ENCODE assay signal across 18 mouse cellular contexts in the genomic region with DNA sequence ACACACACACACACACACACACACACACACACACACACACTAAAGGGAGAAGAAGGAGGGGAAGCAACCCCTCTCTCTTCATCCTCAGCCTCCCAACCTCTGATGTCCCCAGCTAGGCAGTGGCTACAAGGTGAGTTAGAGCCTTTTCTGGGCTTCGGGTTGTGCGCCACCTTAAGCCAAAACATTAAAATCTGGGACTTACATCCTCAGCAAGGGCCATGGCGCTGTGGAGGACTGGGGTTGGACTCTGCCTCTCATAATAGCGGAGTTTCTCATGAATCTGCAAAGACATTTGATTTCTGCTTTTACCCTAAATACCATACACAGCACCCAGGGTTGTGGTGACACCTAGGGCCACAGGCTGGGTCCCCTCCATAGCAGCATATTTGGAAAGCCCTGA. TPM values are rescaled to one million over a fixed set of nuclear protein-coding genes. Genes with fewer than 3 reads are reported as not detected.
DNase-seq lines count a peak whose midpoint lies in the region; ATAC-seq and TF ChIP-seq lines count a peak whose summit lies in the region.
"Had no signal": no experiment of that assay in that cellular context is flagged by ENCODE, and none has a peak within 500 bp of the region (broad histone marks: within the 10 kb centered on the region; RNA-seq: fewer than 3 reads in every experiment).

No protein-coding gene starts in this region.

- no peak for DNase-seq in gastrocnemius, adult 2 months
- DNase-seq in gastrocnemius, adult 18-20 months (ENCODE audit: low spot score): no peak
- no peak for DNase-seq in forebrain, embryonic 11.5 days (ENCODE audit: low spot score)
- DNase-seq in hindbrain, postnatal 0 days (ENCODE audit: low spot score): no peak
- DNase-seq in gastrocnemius, postnatal 4 days (ENCODE audit: low spot score in 2 of 2): no peak
- DNase-seq in left cerebral cortex, postnatal 25 days (ENCODE audit: low spot score in 2 of 2): no peak
- no peak for DNase-seq in left cerebral cortex, adult 8-10 months (ENCODE audit: low spot score in 2 of 2)
- DNase-seq: adrenal gland, postnatal 25 days; gastrocnemius, postnatal 10 days; retina, postnatal 1 day had no signal

- H3K9me3 ChIP-seq in forebrain, embryonic 11.5 days (ENCODE audit: control insufficient read depth, low read length): no peaks in the 10 kb centered on the region
- no peaks in the 10 kb centered on the region for H3K9me3 ChIP-seq in hindbrain, postnatal 0 days (ENCODE audit: low read length)
- no peaks in the 10 kb centered on the region for H3K9me3 ChIP-seq in neural tube, embryonic 12.5 days
- H3K9me3 ChIP-seq: heart, embryonic 12.5 days had no signal

- peak overlapping the region; percentile 78 for H3K4me3 ChIP-seq in gastrocnemius, adult 2 months
- 0 out of 2 replicates have a peak overlapping the region, but pooled peaks have one; percentile 65 for H3K4me3 ChIP-seq in forebrain, embryonic 11.5 days (ENCODE audit: low read depth, low read length)
- H3K4me3 ChIP-seq in hindbrain, postnatal 0 days (ENCODE audit: low read length): peak overlapping the region; percentile 68; the same call in 1 of the 2 replicates
- peak overlapping the region; percentile 70; the same call in 1 of the 2 replicates for H3K4me3 ChIP-seq in neural tube, embryonic 12.5 days
- H3K4me3 ChIP-seq: erythroblast, embryonic 14.5 days; heart, embryonic 12.5 days had no signal

- peak overlapping the region; percentile 93 for H3K27ac ChIP-seq in gastrocnemius, adult 2 months
- no peak overlapping the region for H3K27ac ChIP-seq in forebrain, embryonic 11.5 days (ENCODE audit: low read depth, low read length)
- no peak overlapping the region for H3K27ac ChIP-seq in hindbrain, postnatal 0 days
- H3K27ac ChIP-seq in neural tube, embryonic 12.5 days: no peak overlapping the region
- H3K27ac ChIP-seq: kidney, postnatal 0 days had no signal

- peaks cover 11% of the 10 kb centered on the region for H3K4me1 ChIP-seq in forebrain, embryonic 11.5 days (replicated peaks; ENCODE audit: control insufficient read depth, insufficient read depth, low read length)
- H3K4me1 ChIP-seq in hindbrain, postnatal 0 days (ENCODE audit: insufficient read depth, low read length): peaks cover 4% of the 10 kb centered on the region; the same call in 1 of the 2 replicates
- peaks cover 45% of the 10 kb centered on the region for H3K4me1 ChIP-seq in neural tube, embryonic 12.5 days

- TF ChIP-seq CTCF in gastrocnemius, adult 2 months (IDR thresholded peaks at IDR 0.05): no peak
- no peak for TF ChIP-seq CTCF in hindbrain, postnatal 0 days (IDR thresholded peaks at IDR 0.05; ENCODE audit: low read depth)

- H3K9ac ChIP-seq in forebrain, embryonic 11.5 days (ENCODE audit: low read length): no peak overlapping the region
- no peak overlapping the region; the same call in 1 of the 2 replicates for H3K9ac ChIP-seq in hindbrain, postnatal 0 days (replicated peaks; ENCODE audit: low read length)
- H3K9ac ChIP-seq in neural tube, embryonic 12.5 days: peak overlapping the region; percentile 88; the same call in 1 of the 2 replicates
- H3K9ac ChIP-seq: heart, embryonic 12.5 days had no signal

- intact Hi-C loops in gastrocnemius, adult 2 months (cut with DNase I): no loop called here
- intact Hi-C loops in left cerebral cortex, postnatal 25 days (cut with DNase I): no loop called here

- 0 out of 2 replicates have a peak overlapping the region, but pooled peaks have one; percentile 84 for H3K4me2 ChIP-seq in forebrain, embryonic 11.5 days (ENCODE audit: low read depth, low read length, severe bottlenecking)
- peak overlapping the region; percentile 79 for H3K4me2 ChIP-seq in hindbrain, postnatal 0 days (ENCODE audit: low read depth, low read length)
- peak overlapping the region; percentile 83 for H3K4me2 ChIP-seq in neural tube, embryonic 12.5 days (replicated peaks)

- H3K36me3 ChIP-seq in forebrain, embryonic 11.5 days (ENCODE audit: control insufficient read depth, insufficient read depth, low read length): no peaks in the 10 kb centered on the region
- peaks cover 5% of the 10 kb centered on the region for H3K36me3 ChIP-seq in hindbrain, postnatal 0 days (ENCODE audit: insufficient read depth, low read length)
- peaks cover 25% of the 10 kb centered on the region for H3K36me3 ChIP-seq in neural tube, embryonic 12.5 days

- H3K27me3 ChIP-seq in forebrain, embryonic 11.5 days (ENCODE audit: control insufficient read depth, insufficient read depth, low read length): no peaks in the 10 kb centered on the region
- H3K27me3 ChIP-seq in hindbrain, postnatal 0 days (ENCODE audit: insufficient read depth, low read length): no peaks in the 10 kb centered on the region
- H3K27me3 ChIP-seq in neural tube, embryonic 12.5 days (replicated peaks): 0 out of 2 replicates have a peak, but pooled peaks cover 4% of the 10 kb centered on the region

- ATAC-seq in forebrain, embryonic 11.5 days (replicated peaks; ENCODE audit: low FRiP score): no peak
- no peak for ATAC-seq in hindbrain, postnatal 0 days
- ATAC-seq in neural tube, embryonic 12.5 days (ENCODE audit: low FRiP score, low read depth): no peak

- WGBS in forebrain, embryonic 11.5 days: 89% methylated on average over 4 of the region's 4 CpGs
- WGBS in hindbrain, postnatal 0 days: 83% methylated on average over 4 of the region's 4 CpGs
- 84% methylated on average over 4 of the region's 4 CpGs for WGBS in neural tube, embryonic 12.5 days

RNA-seq across cellular contexts. Expression of gene Mpp3, which starts 3.4 kb away (rescaled TPM):
- total RNA-seq in gastrocnemius, adult 2 months (2021): 10 to 100 TPM; 19.4 to 34.7 TPM
- 10 to 100 TPM; 15.7 to 24.5 TPM for total RNA-seq in gastrocnemius, adult 18-20 months (2021)
- polyA plus RNA-seq in forebrain, embryonic 11.5 days (2014; fragmentation: Nextera tagmentation; extraction: Ambion mirVana): 22.1 and 24.1 TPM in 2 replicates
- total RNA-seq in hindbrain, postnatal 0 days (2014; rRNA removed): 73.5 and 81.3 TPM in 2 replicates
- 53.8 and 54.1 TPM in 2 replicates for polyA plus RNA-seq in hindbrain, postnatal 0 days (2015; fragmentation: Nextera tagmentation; extraction: Ambion mirVana)
- polyA plus RNA-seq in neural tube, embryonic 12.5 days (2016; fragmentation: Nextera tagmentation; extraction: Ambion mirVana): 45.2 and 47.2 TPM in 2 replicates
- 10 to 100 TPM; 55.8 to 95.9 TPM for total RNA-seq in gastrocnemius, postnatal 4 days (2021)
- total RNA-seq in left cerebral cortex, postnatal 25 days (2021): 10 to 100 TPM; 71.2 to 72.9 TPM
- total RNA-seq in left cerebral cortex, adult 8-10 months (2022): 10 to 100 TPM; 73.8 to 85.2 (median 77.1) TPM
- polyA plus RNA-seq: erythroblast, embryonic 14.5 days had no signal

RNA-seq across cellular contexts. Expression of gene Cd300lg, which starts 16.4 kb away (rescaled TPM):
- 10 to 100 TPM; 17.6 to 18.9 TPM for total RNA-seq in gastrocnemius, adult 2 months (2021)
- total RNA-seq in gastrocnemius, adult 18-20 months (2021): 10 to 100 TPM; 16.1 to 19.0 TPM
- 0.20 and 0.37 TPM in 2 replicates for polyA plus RNA-seq in forebrain, embryonic 11.5 days (2014; fragmentation: Nextera tagmentation; extraction: Ambion mirVana)
- 0.05 and 0.29 TPM in 2 replicates for total RNA-seq in hindbrain, postnatal 0 days (2014; rRNA removed)
- 0.19 and 0.40 TPM in 2 replicates for polyA plus RNA-seq in hindbrain, postnatal 0 days (2015; fragmentation: Nextera tagmentation; extraction: Ambion mirVana)
- polyA plus RNA-seq in neural tube, embryonic 12.5 days (2016; fragmentation: Nextera tagmentation; extraction: Ambion mirVana): 0.46 and 0.49 TPM in 2 replicates
- total RNA-seq in gastrocnemius, postnatal 4 days (2021): 10 to 100 TPM; 12.8 to 13.2 TPM
- not detected for total RNA-seq in left cerebral cortex, postnatal 25 days (2021)
- total RNA-seq in left cerebral cortex, adult 8-10 months (2022): under 1 TPM in 3 of 4 experiments, not detected in 1; 0.15 to 0.18 (median 0.17) TPM
- total RNA-seq: ES-E14 had no signal
- polyA plus RNA-seq: erythroblast, embryonic 14.5 days had no signal

RNA-seq across cellular contexts. Expression of gene Dusp3, which starts 38.1 kb away (rescaled TPM):
- 100 to 1,000 TPM; 123 to 129 TPM for total RNA-seq in gastrocnemius, adult 2 months (2021)
- total RNA-seq in gastrocnemius, adult 18-20 months (2021): 100 to 1,000 TPM; 153 to 161 TPM
- polyA plus RNA-seq in forebrain, embryonic 11.5 days (2014; fragmentation: Nextera tagmentation; extraction: Ambion mirVana): 10.4 and 11.6 TPM in 2 replicates
- total RNA-seq in hindbrain, postnatal 0 days (2014; rRNA removed): 52.0 and 80.7 TPM in 2 replicates
- 44.7 and 45.2 TPM in 2 replicates for polyA plus RNA-seq in hindbrain, postnatal 0 days (2015; fragmentation: Nextera tagmentation; extraction: Ambion mirVana)
- polyA plus RNA-seq in neural tube, embryonic 12.5 days (2016; fragmentation: Nextera tagmentation; extraction: Ambion mirVana): 13.0 and 15.6 TPM in 2 replicates
- 100 to 1,000 TPM; 140 to 145 TPM for total RNA-seq in gastrocnemius, postnatal 4 days (2021)
- 100 to 1,000 TPM; 217 to 237 TPM for total RNA-seq in left cerebral cortex, postnatal 25 days (2021)
- total RNA-seq in left cerebral cortex, adult 8-10 months (2022): 100 to 1,000 TPM; 194 to 239 (median 216) TPM

RNA-seq across cellular contexts. Expression of gene Cfap97d1, which starts 40.8 kb away (rescaled TPM):
- total RNA-seq in gastrocnemius, adult 2 months (2021): not detected
- not detected for total RNA-seq in gastrocnemius, adult 18-20 months (2021)
- polyA plus RNA-seq in forebrain, embryonic 11.5 days (2014; fragmentation: Nextera tagmentation; extraction: Ambion mirVana): not detected in 2 replicates
- total RNA-seq in hindbrain, postnatal 0 days (2014; rRNA removed): not detected in 2 replicates
- polyA plus RNA-seq in hindbrain, postnatal 0 days (2015; fragmentation: Nextera tagmentation; extraction: Ambion mirVana): not detected in 2 replicates
- polyA plus RNA-seq in neural tube, embryonic 12.5 days (2016; fragmentation: Nextera tagmentation; extraction: Ambion mirVana): not detected in 2 replicates
- not detected for total RNA-seq in gastrocnemius, postnatal 4 days (2021)
- total RNA-seq in left cerebral cortex, postnatal 25 days (2021): not detected
- total RNA-seq in left cerebral cortex, adult 8-10 months (2022): not detected
- total RNA-seq: adrenal gland, postnatal 25 days; ES-E14; gastrocnemius, postnatal 10 days; layer of hippocampus, postnatal 14 days had no signal
- polyA plus RNA-seq: erythroblast, embryonic 14.5 days; heart, embryonic 12.5 days; kidney, postnatal 0 days; liver, embryonic 11.5 days; lung, embryonic 16.5 days had no signal

RNA-seq across cellular contexts. Expression of gene Sost, which starts 58.1 kb away (rescaled TPM):
- not detected for total RNA-seq in gastrocnemius, adult 2 months (2021)
- not detected for total RNA-seq in gastrocnemius, adult 18-20 months (2021)
- polyA plus RNA-seq in forebrain, embryonic 11.5 days (2014; fragmentation: Nextera tagmentation; extraction: Ambion mirVana): not detected in 2 replicates
- total RNA-seq in hindbrain, postnatal 0 days (2014; rRNA removed): 0.22 TPM in 1 of 2 replicates, not detected in the other
- polyA plus RNA-seq in hindbrain, postnatal 0 days (2015; fragmentation: Nextera tagmentation; extraction: Ambion mirVana): 0.14 and 0.16 TPM in 2 replicates
- 0.20 and 0.22 TPM in 2 replicates for polyA plus RNA-seq in neural tube, embryonic 12.5 days (2016; fragmentation: Nextera tagmentation; extraction: Ambion mirVana)
- total RNA-seq in gastrocnemius, postnatal 4 days (2021): under 1 TPM in 1 of 2 experiments, not detected in 1; 0.16 TPM
- total RNA-seq in left cerebral cortex, postnatal 25 days (2021): not detected
- total RNA-seq in left cerebral cortex, adult 8-10 months (2022): under 1 TPM in 1 of 4 experiments, not detected in 3; 0.19 TPM
- total RNA-seq: adrenal gland, postnatal 25 days; ES-E14; layer of hippocampus, postnatal 14 days had no signal
- polyA plus RNA-seq: erythroblast, embryonic 14.5 days; liver, embryonic 11.5 days had no signal

Comparison
In these comparisons a context has a peak if more than half of its experiments do, and no peak if none do; other contexts are left out.
1. RNA of gene Cd300lg, which starts 16.4 kb away (total RNA-seq): 16.1 to 19.0 TPM in gastrocnemius, adult 18-20 months, 17.6 to 18.9 TPM in gastrocnemius, adult 2 months and 12.8 to 13.2 TPM in gastrocnemius, postnatal 4 days; 0.15 to 0.18 TPM in left cerebral cortex, adult 8-10 months, not detected in left cerebral cortex, postnatal 25 days and 0.05 to 0.29 TPM in hindbrain, postnatal 0 days; every median in the first group is over 10 times any median in the second.
2. Peak in every context shown above with its lines, with median percentiles within 50 percentile points of each other: H3K4me3 ChIP-seq and H3K4me2 ChIP-seq.